Mouse (Mus musculus) heart, adult 9 months (tissue): ENCODE measurements at regions not wholly inside any gene's neighbourhood (a gene's known extent, or its start where the extent isn't known, plus 50 kb on each side); places are given as distances from the start of the nearest gene placed in this dataset.

Experiments
- DNase-seq, 2 experiments: peaks; one replicate each; pipeline ENCODE4 v3.0.0; 2022; ENCODE audit warnings: low spot score in 2 of 2

GRCm38 (mm10) chr2:128473241-128473954 is 117.6 kb upstream of the Spdye4c start:
- DNase-seq, result peak; percentile 46 to 47

- no peak for DNase-seq
Observed at GRCm38 (mm10) chr2:128473997-128474396, 117.0 kb upstream of the Spdye4c start.

GRCm38 (mm10) chr2:128477242-128477641 is 113.8 kb upstream of the Spdye4c start:
- no peak for DNase-seq

DNA sequence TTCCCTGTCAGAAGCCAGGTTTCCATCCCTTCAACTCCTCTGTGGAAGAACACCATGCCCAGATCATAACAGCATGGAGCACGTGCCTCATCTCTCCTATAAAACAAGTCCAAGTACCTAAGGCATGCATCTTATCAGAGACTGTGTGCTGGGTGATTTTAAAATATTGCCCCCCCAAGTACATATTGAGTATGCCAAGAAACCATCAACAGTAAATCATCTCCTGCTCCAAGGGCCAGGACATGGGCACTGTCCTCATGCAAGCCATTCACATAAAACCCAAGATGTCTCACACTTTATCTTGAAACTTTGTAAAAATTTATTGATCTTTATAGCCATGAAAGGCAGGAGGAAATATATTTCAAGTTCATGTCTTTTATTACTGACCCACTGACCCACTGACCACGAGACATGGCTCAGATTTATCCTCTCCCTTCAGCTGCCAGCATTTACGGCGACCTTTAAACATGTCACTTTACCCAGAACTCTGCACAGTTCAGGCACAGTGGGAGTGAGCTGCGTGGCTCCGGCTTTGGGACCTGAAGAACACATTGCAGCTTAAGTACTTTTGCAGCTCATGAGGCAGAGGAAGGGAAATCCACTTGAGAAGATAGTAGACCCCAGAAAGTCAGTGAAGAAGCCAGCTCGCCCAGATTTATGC is 99.7 kb upstream of the Spdye4c start:
- no peak for DNase-seq

- DNase-seq, result no peak
Observed at GRCm38 (mm10) chr2:128493871-128494270, 97.1 kb upstream of the Spdye4c start.

- DNase-seq, result no peak
Observed at GRCm38 (mm10) chr2:128497891-128498290, 93.1 kb upstream of the Spdye4c start.

DNA sequence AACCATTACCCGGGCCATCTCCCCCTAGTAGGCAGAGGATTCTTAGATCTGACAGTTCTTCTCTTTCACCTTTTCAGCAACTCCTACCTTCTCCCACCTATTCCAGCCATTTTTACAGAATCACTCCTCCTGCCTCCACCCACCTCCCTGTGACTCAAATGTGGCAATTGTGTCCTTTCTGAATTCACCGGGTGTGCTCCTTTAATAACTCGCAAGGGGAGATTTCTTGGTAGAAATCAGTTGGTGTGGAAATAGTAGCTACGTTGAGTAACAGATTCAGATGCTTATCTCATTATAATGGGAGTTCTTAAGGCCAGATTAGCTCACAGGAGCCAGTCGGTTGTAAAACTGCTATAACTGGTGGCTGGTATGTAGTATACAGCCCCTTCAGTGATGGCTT is 92.4 kb upstream of the Spdye4c start:
- DNase-seq, result no peak

GRCm38 (mm10) chr2:128499575-128500184 is 91.3 kb upstream of the Spdye4c start:
- DNase-seq, result no peak

DNA sequence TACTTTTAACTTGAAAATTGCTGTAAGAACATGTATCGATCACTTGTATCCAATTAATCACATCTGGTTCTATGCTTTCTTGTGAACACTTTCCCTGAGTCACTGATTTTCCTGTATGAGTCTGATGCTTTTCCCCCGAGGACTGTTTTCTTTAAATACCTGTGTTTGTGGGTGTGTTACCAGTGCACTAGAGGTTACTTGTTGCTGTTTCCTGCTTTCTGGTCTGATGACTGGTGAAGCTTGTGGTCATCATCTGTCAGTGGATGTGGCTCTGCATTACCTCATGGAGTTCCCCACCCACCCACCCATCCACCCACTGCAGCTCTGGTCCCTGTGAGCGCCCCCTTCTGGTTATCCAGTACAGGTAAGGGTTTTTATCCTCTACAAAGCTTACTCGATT is 88.3 kb upstream of the Spdye4c start:
- DNase-seq, result no peak

- peak; percentile 32 to 54 for DNase-seq
Observed at GRCm38 (mm10) chr2:128503136-128503935, 87.7 kb upstream of the Spdye4c start.

- DNase-seq, result peak; percentile 81 to 85
Observed at GRCm38 (mm10) chr2:128507591-128508243, 83.3 kb upstream of the Spdye4c start.

DNA sequence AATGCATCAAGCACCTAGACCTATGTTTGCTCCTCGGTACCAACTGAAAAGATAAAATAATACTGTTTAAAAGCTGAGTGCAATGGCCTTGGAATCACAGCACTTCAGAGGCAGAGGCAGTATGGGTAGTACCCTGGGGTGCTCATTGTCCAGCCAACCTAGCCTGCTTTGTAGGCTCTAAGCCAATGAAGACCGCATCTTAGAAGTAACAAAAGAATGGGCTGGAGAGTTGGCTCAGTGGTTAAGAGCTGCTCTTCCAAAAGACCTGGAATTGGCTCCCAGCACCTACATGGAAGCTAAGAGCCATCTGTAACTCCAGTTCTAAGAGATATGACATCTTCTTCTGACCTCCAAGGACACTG is 82.8 kb upstream of the Spdye4c start:
- no peak for DNase-seq

- no peak for DNase-seq
Observed at GRCm38 (mm10) chr2:128511291-128511690, 79.7 kb upstream of the Spdye4c start.

DNA sequence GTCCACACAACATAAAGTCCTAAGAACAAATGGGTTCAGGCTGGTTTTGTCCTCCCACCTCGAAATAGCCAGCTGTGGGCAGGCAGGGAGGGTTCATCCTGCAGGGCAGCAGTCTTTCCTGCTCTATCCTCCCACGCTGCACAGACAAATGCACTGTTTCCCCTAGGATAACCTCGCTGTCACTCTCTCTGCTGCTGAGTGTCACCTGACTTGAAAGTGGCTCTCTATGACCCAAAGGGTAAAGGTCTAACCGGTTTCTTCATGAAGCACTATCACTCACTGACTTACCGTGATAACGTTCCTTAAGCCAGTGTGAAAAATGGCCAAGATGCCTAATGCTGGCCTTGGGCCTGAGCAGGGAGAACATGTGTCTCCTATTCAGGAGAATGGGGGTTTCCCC is 78.2 kb upstream of the Spdye4c start:
- DNase-seq, result no peak

DNA sequence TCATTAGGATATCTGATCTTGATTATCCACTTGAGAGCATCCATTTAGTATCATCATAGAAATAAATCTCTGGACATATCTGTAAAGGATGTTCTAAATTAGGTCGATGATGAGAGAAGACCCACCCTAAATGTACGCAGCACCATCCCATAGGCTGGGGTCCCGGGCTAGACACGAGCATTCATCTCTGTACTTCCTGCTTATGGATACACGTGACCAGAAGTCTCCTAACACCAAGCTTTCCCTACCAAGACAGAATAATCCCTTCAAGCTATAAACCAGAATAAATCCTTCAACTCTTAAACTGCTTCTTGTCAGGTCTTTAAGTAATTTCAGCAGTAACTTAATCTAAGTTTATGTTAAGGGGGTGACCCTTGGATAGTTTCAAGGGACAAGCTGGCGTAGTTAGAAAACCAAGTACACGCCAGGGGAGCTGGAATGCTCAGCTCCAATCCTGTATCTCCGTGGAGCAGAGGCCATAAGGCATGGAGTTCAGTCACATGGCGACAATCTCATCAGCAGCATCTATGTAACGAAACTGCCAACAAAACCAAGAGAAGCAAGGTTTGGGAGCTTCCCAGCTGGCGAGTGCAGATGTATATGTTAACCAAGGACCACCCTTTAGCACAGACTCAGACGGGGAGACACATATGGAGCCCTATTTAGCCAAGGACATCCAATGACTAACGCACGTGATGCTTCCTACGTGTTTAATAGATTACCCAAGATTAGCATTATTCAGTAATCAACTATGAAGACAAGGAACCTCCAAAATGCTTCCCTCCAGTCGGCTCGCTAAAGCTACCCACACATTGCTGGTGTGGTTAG is 76.3 kb upstream of the Spdye4c start:
- DNase-seq, result no peak

DNA sequence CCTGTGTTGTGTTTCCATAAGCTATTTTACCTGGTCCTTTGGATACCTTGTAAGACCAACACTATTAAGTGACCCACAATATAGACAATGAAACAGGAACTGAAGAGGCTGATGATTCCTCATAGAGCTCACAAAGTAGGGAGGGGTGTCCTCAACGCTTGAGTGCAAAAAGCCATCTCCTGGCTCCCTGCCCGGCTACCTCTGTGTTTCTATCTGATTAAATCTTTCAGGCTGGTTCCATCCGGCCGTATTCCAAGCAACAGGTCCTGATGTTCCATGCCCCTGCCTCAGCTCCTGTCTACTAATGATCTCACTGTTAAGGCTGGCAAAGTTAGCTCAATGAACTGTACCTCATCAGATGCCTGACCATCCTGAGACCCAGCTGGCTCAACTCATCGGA is 75.3 kb upstream of the Spdye4c start:
- no peak for DNase-seq

DNA sequence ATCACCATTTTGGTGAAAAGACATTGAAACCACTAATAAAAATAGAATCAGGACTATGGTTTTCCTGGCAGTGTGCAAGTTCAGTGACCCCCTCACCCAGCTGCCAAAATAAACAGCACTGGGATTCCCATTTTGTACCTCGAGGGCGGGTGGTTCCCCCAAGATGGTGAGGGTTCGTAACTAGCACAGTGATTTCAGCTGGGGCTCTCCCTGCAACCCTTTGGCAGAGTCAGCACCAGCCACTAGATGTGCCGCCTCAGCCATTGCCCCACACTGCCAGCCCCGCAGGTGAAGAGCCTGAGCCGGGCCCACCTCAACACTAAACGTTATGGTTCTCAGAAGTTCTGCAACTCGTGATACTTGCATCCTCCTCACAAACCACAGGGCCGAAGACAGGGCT is 74.3 kb upstream of the Spdye4c start:
- no peak for DNase-seq

DNA sequence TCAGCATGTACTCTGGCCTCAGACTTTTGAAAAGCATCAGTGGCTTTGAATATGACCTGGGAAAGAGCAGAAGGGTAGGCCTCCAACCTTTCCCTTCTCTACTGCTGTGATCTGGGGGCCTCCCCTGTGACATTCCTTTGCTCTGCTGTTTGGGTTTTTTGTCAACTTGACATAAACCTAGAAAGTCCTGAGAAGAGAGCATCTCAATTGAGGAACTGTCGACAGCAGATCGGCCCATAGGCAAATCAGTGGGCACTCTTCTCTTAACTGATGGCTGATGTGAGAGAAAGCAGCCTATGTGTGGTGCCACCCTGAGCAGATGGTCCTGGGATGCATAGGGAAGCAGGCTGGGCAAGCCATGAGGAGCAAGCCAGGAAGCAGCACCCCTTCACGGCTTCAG is 72.9 kb upstream of the Spdye4c start:
- no peak for DNase-seq

GRCm38 (mm10) chr2:128521701-128522443 is 69.1 kb upstream of the Spdye4c start:
- DNase-seq, result no peak

DNA sequence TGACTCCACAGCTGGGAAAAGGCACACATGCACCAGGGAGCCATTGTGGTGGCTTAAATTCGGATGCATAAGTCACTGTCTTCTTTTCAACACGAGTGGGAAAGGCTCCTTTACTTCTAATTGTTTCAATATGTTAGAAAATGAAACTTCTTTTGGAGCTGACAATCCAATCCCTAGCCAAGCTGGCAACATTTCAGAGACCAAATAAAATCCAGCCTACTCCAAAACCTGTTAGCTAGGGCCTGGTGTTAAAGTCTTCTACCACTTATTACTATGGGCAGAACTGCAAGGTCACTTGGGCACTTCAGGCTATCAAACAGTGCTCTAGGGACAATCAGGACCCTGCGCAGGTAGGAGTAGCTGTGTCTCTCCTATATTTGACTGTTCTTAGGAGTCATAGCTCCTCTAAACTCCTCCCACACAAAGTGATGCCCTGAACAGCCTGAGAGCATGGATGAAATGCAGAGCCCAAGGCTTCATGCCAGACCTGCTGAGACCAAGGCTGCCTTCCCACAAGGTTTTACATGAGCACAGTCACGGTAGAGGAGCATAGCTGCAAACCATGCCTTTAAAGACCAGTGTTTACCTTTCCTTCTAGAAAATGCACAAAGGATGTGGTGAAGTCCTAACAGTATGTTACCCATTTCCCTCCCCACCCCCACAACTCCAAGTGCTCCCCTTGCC is 67.4 kb upstream of the Spdye4c start:
- peak in 1 of 2 experiments; percentile 46 for DNase-seq
